Mouse (Mus musculus): ENCODE data around the gene Shpk.

GRCm38 (mm10) chr11:73219671-73220070 lies 20.4 kb downstream of the Shpk start:
- TF ChIP-seq POLR2A (IDR thresholded peaks at IDR 0.05; ENCODE audit: borderline replicate concordance, extremely low read depth, insufficient read depth, insufficient read length, poor library complexity, severe bottlenecking), result no peak
- TF ChIP-seq CTCF (IDR thresholded peaks at IDR 0.05; ENCODE audit: borderline replicate concordance, extremely low read depth, insufficient read depth, insufficient read length), result peak; percentile 6; the same call in 1 of the 2 replicates
